Mouse (Mus musculus): ENCODE data around the gene Nlrp6.
"Not testable (repeated sequence)": the region's sequence is repeated elsewhere in the genome, so short reads cannot be mapped to it uniquely, and the experiment has no call there.

Nlrp6 gene

GRCm38 (mm10) chr7:140971479-140972171 lies 50.9 kb downstream of the Nlrp6 start:
- no peak for DNase-seq (ENCODE audit: inconsistent age in 2 of 2, low spot score in 1 of 2)

DNA sequence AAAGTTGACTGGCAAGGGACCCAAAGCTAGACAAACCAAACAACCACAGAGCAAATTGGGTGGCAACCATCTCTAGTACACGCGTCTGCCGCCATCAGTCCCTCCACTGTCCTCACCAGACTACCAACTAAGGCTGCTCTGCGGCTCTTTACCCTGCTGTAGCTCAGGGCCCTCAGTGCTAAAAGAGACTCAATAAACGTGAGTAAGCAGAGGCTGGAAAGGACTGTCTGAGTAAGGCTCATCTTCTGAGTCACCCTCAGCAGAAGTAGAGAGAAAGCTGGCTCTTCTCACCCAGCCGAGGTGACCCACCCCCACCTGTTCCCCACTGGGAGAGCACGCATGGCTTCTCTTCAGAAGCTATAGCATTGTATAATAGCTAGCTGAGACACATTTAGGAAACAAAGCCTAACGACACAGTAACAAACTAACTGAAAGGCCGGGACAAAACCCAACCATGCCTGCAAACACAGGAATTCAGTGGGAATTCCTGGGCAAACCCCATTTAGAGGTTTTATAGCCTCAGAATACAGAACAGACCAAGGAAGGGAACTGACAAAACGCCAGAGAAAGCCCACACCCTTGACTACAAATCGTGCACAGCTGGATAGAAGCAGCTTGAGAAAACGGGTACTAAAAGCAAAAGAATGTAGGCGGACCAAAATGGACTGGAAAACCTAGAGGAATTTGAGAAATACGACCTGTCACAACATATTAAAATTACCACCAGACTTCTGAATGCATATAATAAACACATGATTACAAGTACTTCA lies 52.9 kb downstream of the Nlrp6 start:
- peak in 1 of 2 experiments; percentile 52 for DNase-seq (ENCODE audit: inconsistent age in 2 of 2, low spot score in 1 of 2)

DNA sequence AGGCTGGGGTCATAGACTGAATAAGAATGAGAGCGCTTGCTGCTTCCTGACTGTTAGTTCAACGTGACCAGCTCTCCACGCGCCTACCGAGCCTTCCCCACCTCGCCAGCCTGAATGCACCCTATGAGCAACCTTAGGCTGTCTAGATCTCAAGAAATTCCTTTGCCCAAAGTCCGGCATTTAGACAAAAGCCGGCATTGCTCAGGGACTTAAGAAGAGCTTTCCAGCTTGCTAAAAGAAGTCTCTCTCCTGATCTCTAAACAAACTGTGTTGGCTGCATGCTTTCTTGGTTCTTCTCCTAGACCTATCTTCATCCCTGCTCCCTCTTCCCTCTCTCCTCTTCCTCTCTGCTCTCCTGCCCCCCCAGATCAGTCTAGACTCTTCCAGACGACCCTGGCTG lies 54.2 kb downstream of the Nlrp6 start:
- no peak for DNase-seq (ENCODE audit: inconsistent age in 2 of 2, low spot score in 1 of 2)

DNA sequence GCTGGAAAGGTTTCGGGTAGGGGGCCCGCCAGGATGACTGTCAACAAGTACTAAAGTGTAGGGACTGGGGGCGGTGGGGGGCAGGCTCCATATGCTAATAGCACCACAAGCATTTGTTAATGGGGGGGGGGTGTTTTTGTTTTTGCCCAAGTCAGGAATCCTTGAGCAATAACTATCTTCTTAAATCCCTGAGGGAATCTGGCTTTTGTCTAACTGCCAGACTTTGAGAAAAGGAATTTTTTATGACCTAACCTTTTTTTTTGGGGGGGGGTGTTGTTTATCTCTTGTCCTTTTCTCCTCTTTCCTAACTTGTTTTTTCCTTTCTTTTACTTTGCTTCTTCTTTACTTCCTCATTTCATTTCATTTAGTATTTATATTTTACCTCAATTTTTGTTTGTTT lies 54.8 kb downstream of the Nlrp6 start:
- no peak for DNase-seq (ENCODE audit: inconsistent age in 2 of 2, low spot score in 1 of 2)

DNA sequence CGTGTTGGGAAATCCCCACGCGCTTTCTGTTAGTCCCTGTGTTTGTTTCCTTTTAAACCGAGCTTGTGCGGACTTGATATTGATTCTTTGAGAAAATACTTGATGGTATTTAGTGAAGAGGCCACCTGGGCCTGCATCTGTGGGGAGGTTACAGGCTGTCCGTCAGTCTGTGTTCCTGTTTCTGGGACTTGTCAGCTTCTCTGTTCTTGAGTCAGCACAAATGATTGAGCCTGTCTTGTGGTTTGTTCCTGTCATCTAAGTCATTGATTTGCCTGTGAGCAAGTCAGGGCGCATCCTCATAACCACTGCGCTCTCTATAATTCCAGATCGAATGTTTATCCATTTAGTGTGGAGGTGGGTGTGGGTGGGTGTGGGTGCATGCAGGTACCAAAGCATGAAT lies 56.0 kb downstream of the Nlrp6 start:
- DNase-seq (ENCODE audit: inconsistent age in 2 of 2, low spot score in 1 of 2) = not testable (repeated sequence)
